Mouse (Mus musculus) kidney, adult 2 months (tissue): ENCODE measurements around the gene Col8a2.

Experiments
- CTCF ChIP-seq: fragments of 200-500 bp; conservative IDR thresholded peaks from 2 replicates; pipeline ENCODE4 v1.5.1; 2011; ENCODE audit warnings: low read depth, mild to moderate bottlenecking, control low read depth, low read length, moderate library complexity, mixed read lengths; ENCODE audit not compliant: insufficient read depth, insufficient read length
- POLR2A ChIP-seq: fragments of 200-500 bp; IDR thresholded peaks from one replicate; pipeline ENCODE4 v1.6.1; 2011; ENCODE audit warnings: low read depth, low read length, control low read depth

GRCm38 (mm10) chr4:126256131-126256791, 30.3 kb upstream of the Col8a2 start, which contains the start of gene Map7d1:
- TF ChIP-seq CTCF = no peak
- peak; percentile 82 for TF ChIP-seq POLR2A
